Mouse (Mus musculus) lung, embryonic 14.5 days (tissue): ENCODE measurements around the gene Rpl9. TPM values are rescaled to one million over a fixed set of nuclear protein-coding genes. Genes with fewer than 3 reads are reported as not detected.

Source experiments
- ATAC-seq: fragments of 200-750 bp; cut with Nextera tagmentation; 2 replicates; pipeline ENCODE4 v1.8.0; 2017; ENCODE audit warnings: mild to moderate bottlenecking, moderate TSS enrichment, moderate library complexity; ENCODE audit not compliant: insufficient read depth
- DNase-seq: peaks from one replicate; pipeline ENCODE4 v3.0.0-alpha.2; 2015
- H3K27ac ChIP-seq: fragments of 300-500 bp; sonication (generic); 2 replicates; pipeline ENCODE4 v1.5.1; 2014; ENCODE audit warnings: low read depth, mild to moderate bottlenecking, moderate library complexity
- H3K27me3 ChIP-seq: fragments of 300-500 bp; sonication (generic); 2 replicates; pipeline ENCODE4 v1.6.1; 2014; ENCODE audit warnings: low read length, control low read depth; ENCODE audit not compliant: insufficient read depth
- H3K36me3 ChIP-seq: fragments of 300-500 bp; sonication (generic); 2 replicates; pipeline ENCODE4 v1.6.1; 2014; ENCODE audit warnings: control low read depth; ENCODE audit not compliant: insufficient read depth
- H3K4me1 ChIP-seq: fragments of 300-500 bp; sonication (generic); 2 replicates; pipeline ENCODE4 v1.6.1; 2014; ENCODE audit warnings: antibody characterized with exemption, control low read depth; ENCODE audit not compliant: insufficient read depth
- H3K4me2 ChIP-seq: fragments of 300-500 bp; sonication (generic); 2 replicates; pipeline ENCODE4 v1.6.1; 2014; ENCODE audit warnings: mild to moderate bottlenecking
- H3K4me3 ChIP-seq: fragments of 300-500 bp; sonication (generic); 2 replicates; pipeline ENCODE4 v1.5.1; 2014; ENCODE audit warnings: low read depth, low read length
- H3K9ac ChIP-seq: fragments of 300-500 bp; sonication (generic); 2 replicates; pipeline ENCODE4 v1.6.1; 2014
- H3K9me3 ChIP-seq: fragments of 300-500 bp; sonication (generic); 2 replicates; pipeline ENCODE4 v1.6.1; 2016; ENCODE audit warnings: low read depth, low read length, control low read depth
- CTCF ChIP-seq: IDR thresholded peaks from 2 replicates; pipeline ENCODE4 v1.5.1; 2016; ENCODE audit warnings: antibody characterized with exemption, low read depth
- WGBS: fragments of 180-500 bp; shearing (Covaris S2); extraction: QIAGEN DNeasy Blood & Tissue Kit; methylation state at CpG from one replicate; pipeline ENCODE4 v1.1.7; 2014; 5-methylcytosine and 5-hydroxymethylcytosine counted together
- polyA plus RNA-seq: library from polyadenylated mRNA; unstranded; fragments of >200 nt; fragmentation: Nextera tagmentation; extraction: Ambion mirVana; gene quantifications from 2 replicates; pipeline ENCODE4 v1.2.1, GENCODE M21; 2014

Rpl9 gene
- polyA plus RNA-seq = 1,211 and 1,227 TPM in 2 replicates

- ATAC-seq (peak; percentile 96), DNase-seq (peak; percentile 99)
- TF ChIP-seq CTCF = no peak
- H3K9me3 ChIP-seq = no peaks in the 10 kb centered on the region
- under 1% methylated on average over 83 of the region's 83 CpGs for WGBS
- H3K27ac ChIP-seq = peak within 1 kb of the TSS; percentile 93
- no peaks in the 10 kb centered on the region for H3K27me3 ChIP-seq
- peak within 1 kb of the TSS; percentile 87 for H3K4me2 ChIP-seq
- H3K4me3 ChIP-seq = peak within 1 kb of the TSS; percentile 98
- peaks cover 49% of the 10 kb centered on the region for H3K36me3 ChIP-seq
- peaks cover 7% of the 10 kb centered on the region for H3K4me1 ChIP-seq
- H3K9ac ChIP-seq = peak within 1 kb of the TSS; percentile 99
Observed at GRCm38 (mm10) chr5:65390648-65391644, at the start of gene Rpl9, which contains the start of gene Lias. Gene Rpl9, minus strand, starts transcription at chr5:65391444. Gene Lias, plus strand, starts transcription at chr5:65391497.

GRCm38 (mm10) chr5:65438041-65438440 is 46.8 kb upstream of the Rpl9 start:
- H3K4me1 ChIP-seq = no peaks in the 10 kb centered on the region
- H3K27me3 ChIP-seq = no peaks in the 10 kb centered on the region
- H3K36me3 ChIP-seq = no peaks in the 10 kb centered on the region
- DNase-seq = no peak
- H3K27ac ChIP-seq = no peak overlapping the region
- no peak overlapping the region for H3K4me2 ChIP-seq
- H3K9me3 ChIP-seq = no peaks in the 10 kb centered on the region
- ATAC-seq = no peak
- no peak overlapping the region for H3K9ac ChIP-seq
- TF ChIP-seq CTCF = no peak
- H3K4me3 ChIP-seq = no peak overlapping the region

GRCm38 (mm10) chr5:65435806-65436561 is 44.7 kb upstream of the Rpl9 start, which contains the start of gene Ugdh:
Gene Ugdh, minus strand, starts transcription at chr5:65435949.
- no peak for TF ChIP-seq CTCF
- H3K4me2 ChIP-seq = peak within 1 kb of the TSS; percentile 90
- H3K4me3 ChIP-seq = peak within 1 kb of the TSS; percentile 83
- no peaks in the 10 kb centered on the region for H3K9me3 ChIP-seq
- WGBS = under 1% methylated on average over 51 of the region's 51 CpGs
- H3K27me3 ChIP-seq = no peaks in the 10 kb centered on the region
- peak within 1 kb of the TSS; percentile 84 for H3K9ac ChIP-seq
- H3K27ac ChIP-seq = peak within 1 kb of the TSS; percentile 95
- DNase-seq (peak; percentile 100), ATAC-seq (peak; percentile 97)
- H3K36me3 ChIP-seq = no peaks in the 10 kb centered on the region
- no peaks in the 10 kb centered on the region for H3K4me1 ChIP-seq

GRCm38 (mm10) chr5:65435363-65435805 is 44.1 kb upstream of the Rpl9 start:
- Histone ChIP-seq H3K9ac (peak overlapping the region; percentile 84), H3K4me1 (no peaks in the 10 kb centered on the region), H3K4me2 (peak overlapping the region; percentile 90), H3K27me3 (no peaks in the 10 kb centered on the region), H3K27ac (peak overlapping the region; percentile 95), H3K4me3 (peak overlapping the region; percentile 83), H3K36me3 (0 out of 2 replicates have a peak, but pooled peaks cover 2% of the 10 kb centered on the region), H3K9me3 (no peaks in the 10 kb centered on the region)
- WGBS = under 1% methylated on average over 47 of the region's 47 CpGs
- no peak; the same call in 1 of the 2 replicates for ATAC-seq
- DNase-seq = peak; percentile 69
- no peak for TF ChIP-seq CTCF

- no peak for ATAC-seq
- Histone ChIP-seq H3K36me3 (0 out of 2 replicates have a peak, but pooled peaks cover 4% of the 10 kb centered on the region), H3K27me3 (no peaks in the 10 kb centered on the region), H3K4me3 (peak overlapping the region; percentile 83), H3K9ac (peak overlapping the region; percentile 84), H3K27ac (peak overlapping the region; percentile 95), H3K4me2 (peak overlapping the region; percentile 90), H3K4me1 (no peaks in the 10 kb centered on the region), H3K9me3 (no peaks in the 10 kb centered on the region)
- WGBS = 5% methylated on average over 15 of the region's 15 CpGs
- no peak for TF ChIP-seq CTCF
- DNase-seq = peak; percentile 55
Observed at GRCm38 (mm10) chr5:65434471-65435362, 43.5 kb upstream of the Rpl9 start.

- ATAC-seq = no peak
- no peak for DNase-seq
- Histone ChIP-seq H3K4me3 (no peak overlapping the region), H3K27ac (no peak overlapping the region), H3K36me3 (peaks cover 23% of the 10 kb centered on the region; the same call in 1 of the 2 replicates), H3K9ac (no peak overlapping the region), H3K4me2 (no peak overlapping the region), H3K9me3 (no peaks in the 10 kb centered on the region), H3K27me3 (no peaks in the 10 kb centered on the region), H3K4me1 (no peaks in the 10 kb centered on the region)
- WGBS = 87% methylated on average over 5 of the region's 5 CpGs
- TF ChIP-seq CTCF = no peak
Observed at GRCm38 (mm10) chr5:65429441-65429840, 38.2 kb upstream of the Rpl9 start.
